In genomic region chr14:77225346-77225745, GRCm38 (mm10) we compare ENCODE assay signal across 11 mouse cellular contexts.
DNase-seq lines count a peak whose midpoint lies in the region.
"Had no signal": no experiment of that assay in that cellular context is flagged by ENCODE, and none has a peak within 500 bp of the region (broad histone marks: within the 10 kb centered on the region; RNA-seq: fewer than 3 reads in every experiment).

No protein-coding gene starts in this region.

- intact Hi-C loops in left cerebral cortex, postnatal 25 days (cut with DNase I): no loop called here

- DNase-seq in layer of hippocampus, adult 18-20 months (ENCODE audit: low spot score in 2 of 2): peak; percentile 39 to 66
- no peak for DNase-seq in layer of hippocampus, postnatal 10 days (ENCODE audit: low spot score in 2 of 2)
- DNase-seq in right cerebral cortex, adult 2 months (ENCODE audit: low spot score in 2 of 2): peak; percentile 49 to 60
- no peak for DNase-seq in right cerebral cortex, postnatal 4 days
- DNase-seq in left cerebral cortex, postnatal 25 days (ENCODE audit: low spot score in 2 of 2): peak; percentile 51 to 88
- DNase-seq in adipocyte (ENCODE audit: low spot score): no peak
- DNase-seq in kidney, postnatal 4 days: no peak
- DNase-seq: adrenal gland, adult 8-10 months; cerebellum, adult 11 months; gastrocnemius, postnatal 25 days; thymus, postnatal 25 days had no signal

Comparison
In these comparisons a context has a peak if more than half of its experiments do, and no peak if none do; other contexts are left out.
1. DNase-seq: peak in layer of hippocampus, adult 18-20 months (2 of 2), right cerebral cortex, adult 2 months (2 of 2) and left cerebral cortex, postnatal 25 days (2 of 2); none in layer of hippocampus, postnatal 10 days (0 of 2), right cerebral cortex, postnatal 4 days (single experiment), adipocyte (single experiment) and kidney, postnatal 4 days (0 of 2).